Mouse (Mus musculus) cerebellum, postnatal 4 days (tissue): ENCODE data around the gene Fmnl1.

Experiments used
- DNase-seq, 2 experiments: peaks; one replicate each; pipeline ENCODE4 v3.0.0; 2022; ENCODE audit warnings: low spot score in 2 of 2, mixed read lengths in 1 of 2

Gene Fmnl1

GRCm38 (mm10) chr11:103160738-103161137, 10.2 kb upstream of the Fmnl1 start:
- DNase-seq, result no peak

- no peak for DNase-seq
Observed at GRCm38 (mm10) chr11:103161449-103161848, 9.5 kb upstream of the Fmnl1 start.

- DNase-seq, result no peak
Observed at GRCm38 (mm10) chr11:103162132-103162531, 8.8 kb upstream of the Fmnl1 start.

- DNase-seq, result no peak
Observed at GRCm38 (mm10) chr11:103164391-103164790, 6.5 kb upstream of the Fmnl1 start.

GRCm38 (mm10) chr11:103168690-103169390, 2.1 kb upstream of the Fmnl1 start:
- peak in 1 of 2 experiments; percentile 70 for DNase-seq

DNA sequence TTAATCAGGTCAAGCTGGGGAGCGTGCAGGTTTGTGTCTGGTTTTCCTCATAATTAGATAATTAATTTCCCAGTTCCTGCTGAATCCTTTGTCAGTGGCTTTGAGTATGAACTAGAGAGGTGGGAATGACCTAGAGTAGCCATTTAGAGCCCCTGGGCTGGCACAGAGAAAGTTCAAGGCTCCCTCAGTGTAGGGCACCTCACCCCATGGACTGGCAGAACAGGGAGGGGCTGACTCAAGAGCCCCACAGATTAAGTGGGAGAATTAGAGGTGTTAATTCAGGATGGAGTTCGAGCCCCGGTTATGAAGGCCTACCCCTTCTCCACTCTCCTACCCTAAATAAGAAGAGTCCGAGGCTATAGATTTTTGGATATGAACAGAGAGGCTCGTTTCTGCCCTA, 1.2 kb upstream of the Fmnl1 start:
- no peak for DNase-seq

GRCm38 (mm10) chr11:103170111-103170493, 805 bp upstream of the Fmnl1 start:
- DNase-seq, result no peak

DNA sequence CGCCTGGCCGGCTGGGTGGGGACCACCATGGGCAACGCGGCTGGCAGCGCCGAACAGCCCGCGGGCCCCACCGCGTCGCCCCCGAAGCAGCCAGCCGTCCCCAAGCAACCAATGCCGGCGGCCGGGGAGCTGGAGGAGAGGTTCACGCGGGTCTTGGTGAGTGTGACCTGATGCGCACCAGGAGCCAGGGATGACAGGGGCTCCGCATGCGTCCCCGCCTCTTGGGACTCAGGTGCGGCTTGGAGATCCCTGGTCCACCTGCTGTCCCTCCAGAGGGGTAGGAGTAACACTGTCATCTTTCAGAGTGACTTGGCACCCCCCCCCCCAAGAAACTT, 346 bp downstream of the Fmnl1 start:
- no peak for DNase-seq

GRCm38 (mm10) chr11:103171703-103172391, 940 bp downstream of the Fmnl1 start:
- no peak for DNase-seq

GRCm38 (mm10) chr11:103172392-103173040, 1.6 kb downstream of the Fmnl1 start:
- no peak for DNase-seq

- no peak for DNase-seq
Observed at GRCm38 (mm10) chr11:103173041-103173770, 2.3 kb downstream of the Fmnl1 start.

DNA sequence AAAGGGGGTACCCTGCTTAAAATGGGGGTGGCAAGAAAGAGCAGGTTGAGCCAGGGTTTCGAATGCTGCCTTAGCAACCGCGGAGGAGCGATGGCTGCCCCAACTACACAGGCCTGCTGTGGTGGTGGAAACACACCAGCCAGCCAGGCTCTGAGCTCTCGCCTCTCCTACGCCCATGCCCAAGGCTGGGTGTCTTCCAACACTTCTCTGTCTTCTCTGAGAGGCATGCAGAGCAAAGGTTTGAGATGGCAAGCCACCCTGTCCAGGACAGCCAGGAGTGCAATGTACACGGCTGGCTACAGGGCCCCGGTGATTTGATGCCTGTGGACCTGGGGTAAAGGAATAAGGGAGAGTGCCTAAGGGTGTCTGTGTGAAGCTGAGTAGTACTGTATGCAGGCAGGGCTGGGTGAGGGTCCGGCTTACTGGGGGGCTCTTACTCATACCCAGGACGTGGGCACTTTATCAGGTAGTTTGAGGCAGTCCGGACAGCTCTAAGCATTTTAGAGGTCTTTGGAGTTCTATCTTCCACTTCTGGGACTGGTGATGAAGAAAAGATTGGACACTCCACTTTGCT, 3.0 kb downstream of the Fmnl1 start:
- no peak for DNase-seq

- DNase-seq, result no peak
Observed at GRCm38 (mm10) chr11:103174411-103174832, 3.5 kb downstream of the Fmnl1 start.

- DNase-seq, result no peak
Observed at GRCm38 (mm10) chr11:103174891-103175391, 4.0 kb downstream of the Fmnl1 start.

DNA sequence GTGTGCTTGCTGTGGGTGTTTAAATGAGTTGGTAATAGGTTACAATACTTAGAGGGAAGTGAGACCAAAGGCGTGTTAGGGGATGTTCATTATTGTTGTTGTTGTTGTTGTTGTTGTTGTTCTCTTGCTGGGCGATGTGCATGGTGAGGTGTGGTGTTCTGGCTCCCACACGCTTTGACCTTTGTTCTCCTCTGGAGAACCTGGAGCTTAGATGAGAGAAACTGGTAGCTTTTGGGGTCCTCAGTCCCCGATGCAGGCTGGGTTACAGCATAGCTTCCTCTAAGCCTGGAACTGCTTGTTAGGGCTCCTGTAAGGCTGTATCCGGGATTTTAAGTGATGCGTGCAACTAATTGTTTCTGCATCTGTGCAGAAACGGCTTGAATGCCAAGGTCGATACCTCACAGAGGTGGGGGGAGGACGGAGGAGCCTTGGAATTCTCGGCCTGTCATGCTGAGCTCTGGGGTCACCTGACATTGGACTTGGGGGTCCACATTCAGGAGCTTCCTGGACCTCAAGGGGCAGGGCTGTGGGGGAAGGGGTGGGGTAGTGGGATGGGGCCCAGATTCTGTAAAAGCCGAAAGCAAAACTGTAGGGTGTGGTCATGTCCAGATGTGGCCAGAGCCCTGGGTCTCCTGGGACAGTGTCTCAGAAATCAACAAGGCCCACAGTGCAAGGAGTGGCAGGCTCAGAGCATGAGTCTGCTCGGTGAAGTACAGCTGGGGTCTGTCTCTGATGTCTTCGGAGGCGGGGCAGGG, 5.0 kb downstream of the Fmnl1 start:
- no peak for DNase-seq

DNA sequence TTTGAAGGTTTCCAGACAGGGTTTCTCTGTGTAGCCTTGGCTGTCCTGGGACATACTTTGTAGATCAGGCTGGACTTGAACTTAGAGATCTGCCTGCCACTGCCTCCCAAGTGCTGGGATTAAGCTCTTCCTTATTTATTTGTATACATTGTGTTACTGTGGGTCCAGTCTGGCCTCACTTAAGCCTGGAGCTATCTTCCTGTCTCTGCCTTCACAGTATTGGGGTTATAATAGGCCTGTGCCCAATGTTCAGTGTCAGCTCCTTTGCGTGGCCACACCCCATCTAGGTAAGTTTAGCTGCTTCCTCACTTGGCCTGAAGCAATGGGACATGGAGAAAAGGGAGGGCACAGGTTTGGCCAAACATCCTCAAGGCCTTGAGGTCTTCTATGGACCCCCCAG, 5.6 kb downstream of the Fmnl1 start:
- DNase-seq, result no peak

- DNase-seq, result no peak
Observed at GRCm38 (mm10) chr11:103177216-103177615, 6.3 kb downstream of the Fmnl1 start.

DNA sequence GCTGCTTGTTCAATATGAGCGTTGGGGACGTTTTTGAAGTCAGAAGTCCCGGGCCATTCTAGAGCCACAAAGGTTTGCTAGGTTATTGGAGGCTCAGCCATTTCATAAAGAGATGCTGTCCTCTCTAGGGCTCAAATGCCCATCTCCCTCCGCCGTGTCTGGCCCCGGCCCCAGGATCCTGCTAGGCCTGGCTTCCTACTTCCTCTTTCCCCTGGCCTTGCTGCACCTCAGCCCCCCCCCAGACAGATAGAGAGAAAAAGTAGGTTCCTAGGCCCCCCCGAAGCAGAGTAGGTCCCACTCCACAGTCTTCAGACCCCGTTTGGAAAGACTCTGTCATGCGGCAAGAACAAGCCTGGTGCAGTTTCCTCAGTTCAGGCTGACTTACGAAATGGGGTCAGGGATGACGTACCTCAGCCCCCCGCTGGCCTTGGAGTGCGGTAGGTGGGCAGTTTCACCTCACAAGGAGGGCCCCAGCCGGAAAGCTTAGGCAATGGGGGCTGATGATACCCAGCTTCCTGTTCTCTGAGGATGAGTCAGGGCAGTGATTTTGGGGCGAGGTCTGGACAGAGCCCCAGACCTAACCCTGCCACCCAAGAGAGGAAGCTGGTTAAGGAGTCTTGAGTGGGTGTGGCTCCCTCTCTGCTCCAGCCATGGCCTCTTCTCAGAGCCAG, 7.0 kb downstream of the Fmnl1 start:
- DNase-seq, result no peak

- DNase-seq, result no peak
Observed at GRCm38 (mm10) chr11:103178748-103179147, 7.8 kb downstream of the Fmnl1 start.

GRCm38 (mm10) chr11:103180426-103180825, 9.5 kb downstream of the Fmnl1 start:
- no peak for DNase-seq
